Mouse (Mus musculus): ENCODE results near the gene Tmprss9. TPM values are rescaled to one million over a fixed set of nuclear protein-coding genes. Genes with fewer than 3 reads are reported as not detected.

Tmprss9 gene
- polyA plus RNA-seq, 1 experiment from 2014 or later: 0.04 TPM

GRCm38 (mm10) chr10:80934136-80934985 is 62.7 kb downstream of the Tmprss9 start:
- H3K9me3 ChIP-seq (replicated peaks): no peaks in the 10 kb centered on the region
- H3K4me3 ChIP-seq: no peak overlapping the region
- H3K27me3 ChIP-seq: no peaks in the 10 kb centered on the region
- H3K36me3 ChIP-seq: no peaks in the 10 kb centered on the region
- WGBS: 61% methylated on average over 14 of the region's 14 CpGs
- no peak overlapping the region for H3K9ac ChIP-seq
- H3K4me2 ChIP-seq: no peak overlapping the region; the same call in 1 of the 2 replicates
- peaks cover 90% of the 10 kb centered on the region for H3K4me1 ChIP-seq (replicated peaks)
- ATAC-seq (replicated peaks; ENCODE audit: insufficient number of reproducible peaks, insufficient read depth, low FRiP score, low read depth): no peak
- H3K27ac ChIP-seq: peak overlapping the region; percentile 28

DNA sequence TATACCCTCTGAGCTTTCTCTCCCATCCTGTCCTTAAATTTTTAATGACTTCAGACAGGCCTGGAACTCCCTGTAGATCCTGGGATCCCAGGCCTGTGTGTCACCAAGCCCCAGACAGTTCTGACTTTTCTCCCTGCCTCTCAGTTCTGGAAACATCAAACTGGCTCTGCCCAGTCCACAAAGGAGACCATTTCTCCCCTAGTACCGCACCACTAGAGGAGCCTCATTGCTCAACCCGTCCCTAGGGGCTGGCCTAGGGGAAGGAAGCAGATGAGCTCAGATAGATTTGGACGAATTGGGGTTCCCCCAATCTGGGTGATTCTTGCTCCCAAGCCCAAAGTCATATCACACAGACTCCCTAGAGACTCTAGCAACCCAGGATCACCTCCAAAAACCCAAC is 63.6 kb downstream of the Tmprss9 start:
- peak overlapping the region; percentile 81; the same call in 1 of the 2 replicates for H3K4me2 ChIP-seq

DNA sequence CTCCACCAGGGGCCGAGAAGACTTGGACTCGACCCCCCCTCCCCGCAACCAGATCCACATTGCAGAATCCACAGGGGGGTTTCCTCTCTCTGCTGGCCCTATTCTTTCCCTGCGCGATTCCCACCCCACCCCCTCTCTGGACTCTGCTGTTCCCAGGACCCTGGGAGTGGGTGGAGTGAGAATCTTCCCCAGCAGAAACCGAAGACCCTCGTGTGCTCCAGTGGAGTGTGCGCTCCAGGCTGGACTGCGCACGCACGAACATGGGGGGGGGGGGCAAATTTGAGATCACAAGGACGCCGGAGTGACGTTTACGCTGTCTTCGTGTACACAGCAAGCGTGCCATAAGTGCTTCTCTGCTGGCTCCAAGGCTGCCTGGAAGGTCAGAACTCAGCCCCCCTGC is 64.0 kb downstream of the Tmprss9 start:
- ATAC-seq (replicated peaks; ENCODE audit: insufficient number of reproducible peaks, insufficient read depth, low FRiP score, low read depth): no peak
- Histone ChIP-seq H3K4me1 (replicated peaks) (peaks cover 97% of the 10 kb centered on the region), H3K4me3 (peak overlapping the region; percentile 51), H3K36me3 (no peaks in the 10 kb centered on the region), H3K27ac (peak overlapping the region; percentile 99), H3K4me2 (peak overlapping the region; percentile 81), H3K9me3 (replicated peaks) (no peaks in the 10 kb centered on the region), H3K27me3 (no peaks in the 10 kb centered on the region), H3K9ac (peak overlapping the region; percentile 71; the same call in 1 of the 2 replicates)
- WGBS: 11% methylated on average over 17 of the region's 17 CpGs

More for the DNA sequence above, 63.6 kb downstream of the Tmprss9 start:
- peak overlapping the region; percentile 99 for H3K27ac ChIP-seq
- H3K9me3 ChIP-seq (replicated peaks): no peaks in the 10 kb centered on the region
- H3K9ac ChIP-seq: no peak overlapping the region
- peaks cover 96% of the 10 kb centered on the region for H3K4me1 ChIP-seq (replicated peaks)
- no peak overlapping the region for H3K4me3 ChIP-seq
- no peak for ATAC-seq (replicated peaks; ENCODE audit: insufficient number of reproducible peaks, insufficient read depth, low FRiP score, low read depth)
- 37% methylated on average over 3 of the region's 3 CpGs for WGBS
- no peaks in the 10 kb centered on the region for H3K36me3 ChIP-seq
- H3K27me3 ChIP-seq: no peaks in the 10 kb centered on the region

DNA sequence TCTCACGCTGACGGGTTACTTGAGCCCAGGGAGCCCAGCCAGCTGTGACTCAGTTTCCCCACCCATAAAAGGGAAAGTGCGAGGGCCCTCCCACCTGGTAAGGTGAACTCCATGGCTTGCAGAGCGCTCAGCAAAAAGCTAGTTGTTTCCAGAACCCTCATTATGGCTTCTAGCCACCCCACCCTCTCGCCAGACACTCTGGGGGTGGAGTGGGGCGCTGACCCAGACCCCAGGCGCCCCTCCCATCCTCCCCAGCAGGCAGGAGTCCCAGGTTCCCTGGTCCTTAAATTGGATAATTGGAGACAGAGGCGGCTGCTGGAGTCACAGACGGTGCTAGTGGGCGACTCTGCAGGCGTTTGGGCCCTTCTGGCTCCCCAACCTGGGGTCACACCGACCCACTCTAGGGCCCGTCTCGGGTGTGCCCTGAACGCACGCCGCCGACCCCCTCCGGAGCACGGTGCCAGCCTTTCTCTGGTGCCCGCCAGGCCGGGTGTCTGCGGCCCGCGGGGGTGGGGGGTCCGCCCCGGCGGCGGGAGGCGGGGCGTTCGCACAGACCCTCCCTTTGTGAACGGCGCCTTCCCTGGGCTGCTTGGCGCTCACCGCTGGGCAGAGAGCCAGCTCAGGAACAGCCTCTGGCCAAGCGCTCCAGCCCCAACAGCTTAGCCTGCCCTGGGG is 64.6 kb downstream of the Tmprss9 start:
- Histone ChIP-seq H3K4me3 (peak overlapping the region; percentile 51), H3K4me2 (peak overlapping the region; percentile 81), H3K9ac (peak overlapping the region; percentile 71), H3K36me3 (no peaks in the 10 kb centered on the region), H3K27ac (peak overlapping the region; percentile 99), H3K27me3 (no peaks in the 10 kb centered on the region), H3K4me1 (replicated peaks) (peaks cover 97% of the 10 kb centered on the region), H3K9me3 (replicated peaks) (no peaks in the 10 kb centered on the region)
- ATAC-seq (replicated peaks; ENCODE audit: insufficient number of reproducible peaks, insufficient read depth, low FRiP score, low read depth): peak; percentile 51
- WGBS: 3% methylated on average over 37 of the region's 37 CpGs

DNA sequence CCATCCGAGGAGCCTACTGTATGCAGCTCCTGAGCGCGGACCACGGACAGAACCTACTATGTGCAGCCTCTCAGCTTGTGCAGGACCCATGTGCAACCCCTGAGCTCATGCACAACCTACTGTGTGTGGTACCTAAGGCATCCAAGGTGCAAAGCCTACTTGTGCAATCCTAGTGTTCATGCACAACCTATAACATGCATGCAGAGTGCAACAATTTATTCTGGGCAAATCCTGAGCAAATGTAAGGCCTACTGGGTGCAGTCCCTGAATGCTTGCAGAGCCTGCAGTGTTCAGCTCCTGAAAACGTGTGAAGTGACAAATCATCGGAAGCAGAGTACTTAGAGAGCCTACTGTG is 65.1 kb downstream of the Tmprss9 start:
- 11% methylated on average over 6 of the region's 6 CpGs for WGBS
- H3K27me3 ChIP-seq: no peaks in the 10 kb centered on the region
- peak overlapping the region; percentile 71; the same call in 1 of the 2 replicates for H3K9ac ChIP-seq
- no peaks in the 10 kb centered on the region for H3K36me3 ChIP-seq
- peaks cover 97% of the 10 kb centered on the region for H3K4me1 ChIP-seq (replicated peaks)
- ATAC-seq (replicated peaks; ENCODE audit: insufficient number of reproducible peaks, insufficient read depth, low FRiP score, low read depth): no peak
- H3K27ac ChIP-seq: peak overlapping the region; percentile 99
- H3K4me2 ChIP-seq: peak overlapping the region; percentile 81
- H3K4me3 ChIP-seq: peak overlapping the region; percentile 51
- H3K9me3 ChIP-seq (replicated peaks): no peaks in the 10 kb centered on the region

GRCm38 (mm10) chr10:80937646-80938045 is 66.0 kb downstream of the Tmprss9 start:
- H3K9ac ChIP-seq: no peak overlapping the region; the same call in 1 of the 2 replicates
- no peak for ATAC-seq (replicated peaks; ENCODE audit: insufficient number of reproducible peaks, insufficient read depth, low FRiP score, low read depth)
- WGBS: 14% methylated on average over 8 of the region's 8 CpGs

GRCm38 (mm10) chr10:80938831-80939550 is 67.3 kb downstream of the Tmprss9 start:
- H3K4me2 ChIP-seq: peak overlapping the region; percentile 69
- no peaks in the 10 kb centered on the region for H3K27me3 ChIP-seq
- no peaks in the 10 kb centered on the region for H3K36me3 ChIP-seq
- ATAC-seq (replicated peaks; ENCODE audit: insufficient number of reproducible peaks, insufficient read depth, low FRiP score, low read depth): peak; percentile 23; the same call in 1 of the 2 replicates
- peaks cover 90% of the 10 kb centered on the region for H3K4me1 ChIP-seq (replicated peaks)
- no peaks in the 10 kb centered on the region for H3K9me3 ChIP-seq (replicated peaks)
- H3K27ac ChIP-seq: peak overlapping the region; percentile 99
- peak overlapping the region; percentile 39 for H3K4me3 ChIP-seq
- peak overlapping the region; percentile 45 for H3K9ac ChIP-seq
- WGBS: 9% methylated on average over 15 of the region's 15 CpGs

More at GRCm38 (mm10) chr10:80937646-80938045, 66.0 kb downstream of the Tmprss9 start:
- no peaks in the 10 kb centered on the region for H3K27me3 ChIP-seq
- H3K4me1 ChIP-seq (replicated peaks): peaks cover 91% of the 10 kb centered on the region
- no peak overlapping the region for H3K4me3 ChIP-seq
- peak overlapping the region; percentile 24; the same call in 1 of the 2 replicates for H3K4me2 ChIP-seq
- peak overlapping the region; percentile 99 for H3K27ac ChIP-seq
- H3K9me3 ChIP-seq (replicated peaks): no peaks in the 10 kb centered on the region
- H3K36me3 ChIP-seq: no peaks in the 10 kb centered on the region

DNA sequence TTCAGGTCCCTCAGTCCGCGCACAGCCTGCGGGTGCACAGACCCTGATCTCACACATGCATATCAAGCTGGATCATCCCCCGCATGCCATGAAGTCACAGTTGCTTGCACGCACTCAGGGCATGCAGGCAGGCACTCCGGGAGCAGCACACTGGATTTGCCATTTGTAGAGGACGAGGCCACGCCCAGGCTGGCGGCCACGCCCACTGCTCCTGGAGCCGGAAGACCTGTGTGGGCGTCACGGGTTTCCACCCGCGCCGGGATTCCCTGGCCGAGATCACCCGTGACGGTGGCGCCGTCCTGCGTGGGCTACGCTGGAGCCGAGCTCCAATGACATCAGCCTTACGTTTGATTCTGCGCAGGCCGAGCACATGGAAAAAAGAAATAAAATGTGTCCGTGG is 68.0 kb downstream of the Tmprss9 start:
- Histone ChIP-seq H3K27ac (peak overlapping the region; percentile 99), H3K4me1 (replicated peaks) (peaks cover 83% of the 10 kb centered on the region), H3K36me3 (no peaks in the 10 kb centered on the region), H3K27me3 (no peaks in the 10 kb centered on the region), H3K4me2 (peak overlapping the region; percentile 69), H3K9ac (peak overlapping the region; percentile 45; the same call in 1 of the 2 replicates), H3K9me3 (replicated peaks) (no peaks in the 10 kb centered on the region), H3K4me3 (peak overlapping the region; percentile 39)
- 3% methylated on average over 28 of the region's 28 CpGs for WGBS
- ATAC-seq (replicated peaks; ENCODE audit: insufficient number of reproducible peaks, insufficient read depth, low FRiP score, low read depth): peak; percentile 21; the same call in 1 of the 2 replicates

DNA sequence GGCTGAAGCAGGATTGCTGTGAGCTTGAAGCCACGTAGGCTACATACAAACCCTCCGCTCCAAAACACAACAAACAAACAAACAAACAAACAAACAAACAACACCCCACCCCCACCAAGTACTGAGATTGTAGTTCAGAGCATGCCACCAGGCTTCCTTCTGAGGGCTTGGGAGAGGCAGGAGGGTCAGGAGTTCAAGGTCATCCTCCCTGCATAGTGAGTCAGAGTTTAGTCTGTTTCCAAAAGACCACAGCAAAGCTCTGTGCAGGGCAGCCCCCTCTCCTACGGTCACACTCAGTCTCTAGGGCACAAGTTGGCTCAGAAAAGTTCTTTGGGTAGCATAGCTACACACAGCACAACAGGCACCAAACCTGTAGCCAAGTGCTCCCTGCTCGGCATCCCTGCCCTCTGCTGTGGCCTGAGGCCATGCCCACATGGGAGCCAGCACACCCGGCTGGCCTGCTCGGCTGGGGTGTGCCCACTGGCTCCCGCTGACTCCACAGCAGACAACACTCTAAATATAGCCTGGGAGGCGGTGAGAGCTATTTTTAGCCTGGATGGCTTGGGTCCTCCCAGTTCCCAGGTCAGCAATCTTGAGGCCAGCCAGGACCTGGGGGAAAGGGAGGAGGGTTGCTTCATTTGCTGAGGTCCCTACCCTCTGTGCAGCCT is 68.8 kb downstream of the Tmprss9 start:
- WGBS: 17% methylated on average over 8 of the region's 8 CpGs
- peak overlapping the region; percentile 45 for H3K9ac ChIP-seq
- ATAC-seq (replicated peaks; ENCODE audit: insufficient number of reproducible peaks, insufficient read depth, low FRiP score, low read depth): peak; percentile 79

DNA sequence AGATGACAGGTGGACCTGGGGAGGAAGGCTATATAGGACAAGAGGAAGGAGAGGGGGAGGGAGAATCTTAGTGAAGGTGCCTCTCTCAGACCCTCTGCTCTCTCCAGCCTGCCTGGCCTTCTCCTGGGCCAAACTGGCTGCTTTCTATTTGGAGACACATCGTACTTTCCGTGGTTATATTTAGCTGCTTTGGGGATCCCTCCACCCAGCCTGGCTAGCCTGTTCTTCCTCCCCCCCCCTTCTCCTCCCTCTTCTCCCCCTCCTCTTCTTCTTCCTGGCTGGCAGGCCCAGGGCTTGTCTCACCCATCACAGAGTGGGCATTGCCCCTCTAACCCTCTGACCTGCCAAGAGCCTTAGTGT is 69.3 kb downstream of the Tmprss9 start:
- 20% methylated on average over 2 of the region's 2 CpGs for WGBS
- Histone ChIP-seq H3K27me3 (no peaks in the 10 kb centered on the region), H3K4me2 (peak overlapping the region; percentile 69), H3K4me1 (replicated peaks) (peaks cover 73% of the 10 kb centered on the region), H3K36me3 (no peaks in the 10 kb centered on the region), H3K9me3 (replicated peaks) (no peaks in the 10 kb centered on the region), H3K4me3 (peak overlapping the region; percentile 39; the same call in 1 of the 2 replicates), H3K27ac (peak overlapping the region; percentile 99), H3K9ac (0 out of 2 replicates have a peak overlapping the region, but pooled peaks have one; percentile 32)
- peak; percentile 37 for ATAC-seq (replicated peaks; ENCODE audit: insufficient number of reproducible peaks, insufficient read depth, low FRiP score, low read depth)

More for the DNA sequence above, 68.8 kb downstream of the Tmprss9 start:
- Histone ChIP-seq H3K4me2 (peak overlapping the region; percentile 69), H3K27me3 (no peaks in the 10 kb centered on the region), H3K4me3 (peak overlapping the region; percentile 39), H3K36me3 (no peaks in the 10 kb centered on the region), H3K9me3 (replicated peaks) (no peaks in the 10 kb centered on the region), H3K4me1 (replicated peaks) (peaks cover 78% of the 10 kb centered on the region), H3K27ac (peak overlapping the region; percentile 99)
